Mouse (Mus musculus): ENCODE measurements around the gene Scfd2. TPM values are rescaled to one million over a fixed set of nuclear protein-coding genes. Genes with fewer than 3 reads are reported as not detected.
A peak's percentile ranks its signal among the peaks of the same experiment; 100 is the strongest.

Scfd2 gene
- polyA plus RNA-seq, 1 experiment from 2014 or later: 14.4 TPM

DNA sequence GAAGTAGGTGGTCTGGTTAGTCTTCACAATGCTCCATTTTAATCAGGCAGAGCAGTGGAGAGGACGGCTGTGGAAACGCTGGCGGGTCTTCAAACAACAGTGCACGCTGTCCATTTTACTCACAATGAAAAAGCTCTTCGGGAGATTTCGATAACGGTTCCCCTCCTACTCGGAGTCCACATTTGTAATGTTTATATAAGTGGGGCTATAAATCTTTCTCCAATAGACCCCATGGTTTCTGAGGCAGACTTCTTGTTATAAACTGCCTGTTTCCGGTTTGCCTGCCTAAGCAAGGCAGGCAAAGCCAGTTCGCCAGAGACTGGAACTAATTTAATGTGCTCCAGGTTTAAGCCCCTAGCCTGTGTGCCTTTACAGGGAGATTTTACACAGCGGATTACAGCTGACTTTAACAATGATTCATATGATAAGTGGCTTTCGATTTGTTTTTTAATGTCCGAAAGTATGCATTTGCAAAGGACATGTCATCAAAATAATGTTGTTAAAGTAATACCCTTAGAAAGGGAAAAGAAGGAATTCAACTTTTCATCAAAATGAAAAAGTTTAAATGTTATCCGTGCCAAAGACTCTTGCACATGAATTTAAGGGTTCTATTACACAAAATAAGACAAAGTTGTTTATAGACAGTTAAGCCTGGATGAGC, 98.5 kb downstream of the Scfd2 start:
- no peaks in the 10 kb centered on the region for H3K36me3 ChIP-seq (ENCODE audit: control insufficient read depth, insufficient read depth, low read length)
- peak overlapping the region; percentile 18; the same call in 1 of the 2 replicates for H3K4me2 ChIP-seq (ENCODE audit: low read length)
- peak overlapping the region in 1 of 2 experiments; percentile 43; a peak in 2 of 4 replicates for H3K27ac ChIP-seq (replicated peaks in 1 of 2; ENCODE audit: control insufficient read depth in 1 of 2, insufficient read depth in 1 of 2, low read depth in 2 of 2, low read length in 2 of 2)
- H3K4me3 ChIP-seq (ENCODE audit: control insufficient read depth in 1 of 2, insufficient read depth in 1 of 2, low read depth in 1 of 2, low read length in 2 of 2): no peak overlapping the region
- peaks cover 0 to 3% of the 10 kb centered on the region in 2 experiments; a peak in 1 of 4 replicates for H3K4me1 ChIP-seq (ENCODE audit: control insufficient read depth in 2 of 2, insufficient read depth in 2 of 2, low read length in 2 of 2)
- H3K9ac ChIP-seq (ENCODE audit: low read length): no peak overlapping the region
- H3K27me3 ChIP-seq (ENCODE audit: control insufficient read depth, insufficient read depth, low read length): no peaks in the 10 kb centered on the region
- no peaks in the 10 kb centered on the region for H3K9me3 ChIP-seq (ENCODE audit: control insufficient read depth, low read length)
- no peak for ATAC-seq (ENCODE audit: insufficient number of reproducible peaks, insufficient read depth, low FRiP score, low read depth)
- 60% methylated on average over 14 of the region's 14 CpGs for WGBS

GRCm38 (mm10) chr5:74420615-74421132, 110.9 kb downstream of the Scfd2 start:
- Histone ChIP-seq H3K27ac (replicated peaks in 1 of 2; ENCODE audit: control insufficient read depth in 1 of 2, insufficient read depth in 1 of 2, low read depth in 2 of 2, low read length in 2 of 2) (no peak overlapping the region), H3K4me3 (ENCODE audit: control insufficient read depth in 1 of 2, insufficient read depth in 1 of 2, low read depth in 1 of 2, low read length in 2 of 2) (no peak overlapping the region), H3K36me3 (ENCODE audit: control insufficient read depth, insufficient read depth, low read length) (no peaks in the 10 kb centered on the region), H3K4me2 (ENCODE audit: low read length) (no peak overlapping the region), H3K27me3 (ENCODE audit: control insufficient read depth, insufficient read depth, low read length) (no peaks in the 10 kb centered on the region), H3K9me3 (ENCODE audit: control insufficient read depth, low read length) (no peaks in the 10 kb centered on the region), H3K9ac (ENCODE audit: low read length) (no peak overlapping the region), H3K4me1 (ENCODE audit: control insufficient read depth in 2 of 2, insufficient read depth in 2 of 2, low read length in 2 of 2) (peaks cover 0 to 2% of the 10 kb centered on the region in 2 experiments; a peak in 1 of 4 replicates)
- ATAC-seq (ENCODE audit: insufficient number of reproducible peaks, insufficient read depth, low FRiP score, low read depth): no peak
- WGBS: 46% methylated on average over 5 of the region's 5 CpGs

DNA sequence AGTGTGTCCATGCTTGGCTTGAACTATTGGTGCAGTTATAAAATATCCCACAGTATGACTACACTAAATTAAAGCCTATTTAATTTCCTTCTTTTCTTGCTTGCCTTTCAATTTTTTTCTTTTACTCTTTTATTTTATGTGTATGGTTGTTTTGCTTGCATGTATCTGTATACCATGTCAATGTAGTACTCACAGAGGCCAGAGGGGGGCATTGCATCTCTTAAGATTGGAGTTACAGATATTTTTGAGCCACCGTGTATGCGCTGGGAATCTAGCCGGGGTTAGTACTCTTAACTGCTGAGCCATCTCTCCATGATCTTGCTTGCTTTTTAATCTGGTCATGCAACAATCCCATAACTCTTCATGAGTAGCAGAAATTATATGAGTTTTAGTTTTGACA, 119.0 kb downstream of the Scfd2 start:
- no peaks in the 10 kb centered on the region for H3K4me1 ChIP-seq (ENCODE audit: control insufficient read depth in 2 of 2, insufficient read depth in 2 of 2, low read length in 2 of 2)
- no peak overlapping the region for H3K27ac ChIP-seq (replicated peaks in 1 of 2; ENCODE audit: control insufficient read depth in 1 of 2, insufficient read depth in 1 of 2, low read depth in 2 of 2, low read length in 2 of 2)
- ATAC-seq (ENCODE audit: insufficient number of reproducible peaks, insufficient read depth, low FRiP score, low read depth): no peak
- no peaks in the 10 kb centered on the region for H3K27me3 ChIP-seq (ENCODE audit: control insufficient read depth, insufficient read depth, low read length)
- WGBS: 94% methylated on average over 3 of the region's 3 CpGs
- no peak overlapping the region for H3K4me3 ChIP-seq (ENCODE audit: control insufficient read depth in 1 of 2, insufficient read depth in 1 of 2, low read depth in 1 of 2, low read length in 2 of 2)
- no peak overlapping the region for H3K4me2 ChIP-seq (ENCODE audit: low read length)
- H3K9me3 ChIP-seq (ENCODE audit: control insufficient read depth, low read length): no peaks in the 10 kb centered on the region
- H3K36me3 ChIP-seq (ENCODE audit: control insufficient read depth, insufficient read depth, low read length): no peaks in the 10 kb centered on the region
- H3K9ac ChIP-seq (ENCODE audit: low read length): no peak overlapping the region

GRCm38 (mm10) chr5:74404887-74405286, 126.7 kb downstream of the Scfd2 start:
- Histone ChIP-seq H3K27ac (replicated peaks in 1 of 2; ENCODE audit: control insufficient read depth in 1 of 2, insufficient read depth in 1 of 2, low read depth in 2 of 2, low read length in 2 of 2) (no peak overlapping the region), H3K4me2 (ENCODE audit: low read length) (no peak overlapping the region), H3K27me3 (ENCODE audit: control insufficient read depth, insufficient read depth, low read length) (no peaks in the 10 kb centered on the region), H3K4me1 (ENCODE audit: control insufficient read depth in 2 of 2, insufficient read depth in 2 of 2, low read length in 2 of 2) (peaks cover 7 to 12% of the 10 kb centered on the region in 2 experiments; a peak in 3 of 4 replicates), H3K9me3 (ENCODE audit: control insufficient read depth, low read length) (no peaks in the 10 kb centered on the region), H3K36me3 (ENCODE audit: control insufficient read depth, insufficient read depth, low read length) (no peaks in the 10 kb centered on the region), H3K4me3 (ENCODE audit: control insufficient read depth in 1 of 2, insufficient read depth in 1 of 2, low read depth in 1 of 2, low read length in 2 of 2) (no peak overlapping the region), H3K9ac (ENCODE audit: low read length) (no peak overlapping the region)
- WGBS: 90% methylated on average over 4 of the region's 5 CpGs
- ATAC-seq (ENCODE audit: insufficient number of reproducible peaks, insufficient read depth, low FRiP score, low read depth): no peak

DNA sequence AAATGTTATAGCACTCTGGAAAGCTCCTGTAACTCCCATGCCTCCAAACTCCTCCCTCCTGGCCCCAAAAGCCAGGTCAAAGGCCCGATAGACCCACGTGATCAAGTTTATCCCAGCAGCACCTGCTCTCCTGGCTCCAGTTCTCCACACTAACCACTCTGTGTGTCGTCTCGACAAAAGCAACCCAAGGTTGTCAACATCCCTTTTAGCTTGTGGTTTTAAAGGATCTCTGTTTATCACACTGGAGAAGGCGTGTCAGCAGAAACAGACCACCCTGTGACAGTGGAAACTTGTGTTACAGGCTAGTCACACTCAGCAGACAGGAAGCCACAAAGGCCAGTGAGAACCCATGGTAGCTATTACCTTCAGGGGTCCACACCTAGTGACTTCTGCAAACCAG, 127.5 kb downstream of the Scfd2 start:
- 60% methylated on average over 5 of the region's 5 CpGs for WGBS
- Histone ChIP-seq H3K36me3 (ENCODE audit: control insufficient read depth, insufficient read depth, low read length) (no peaks in the 10 kb centered on the region), H3K9me3 (ENCODE audit: control insufficient read depth, low read length) (no peaks in the 10 kb centered on the region), H3K27ac (replicated peaks in 1 of 2; ENCODE audit: control insufficient read depth in 1 of 2, insufficient read depth in 1 of 2, low read depth in 2 of 2, low read length in 2 of 2) (no peak overlapping the region), H3K9ac (ENCODE audit: low read length) (no peak overlapping the region), H3K4me3 (ENCODE audit: control insufficient read depth in 1 of 2, insufficient read depth in 1 of 2, low read depth in 1 of 2, low read length in 2 of 2) (no peak overlapping the region), H3K4me1 (ENCODE audit: control insufficient read depth in 2 of 2, insufficient read depth in 2 of 2, low read length in 2 of 2) (peaks cover 7 to 12% of the 10 kb centered on the region in 2 experiments; a peak in 3 of 4 replicates), H3K4me2 (ENCODE audit: low read length) (no peak overlapping the region), H3K27me3 (ENCODE audit: control insufficient read depth, insufficient read depth, low read length) (no peaks in the 10 kb centered on the region)
- ATAC-seq (ENCODE audit: insufficient number of reproducible peaks, insufficient read depth, low FRiP score, low read depth): no peak

DNA sequence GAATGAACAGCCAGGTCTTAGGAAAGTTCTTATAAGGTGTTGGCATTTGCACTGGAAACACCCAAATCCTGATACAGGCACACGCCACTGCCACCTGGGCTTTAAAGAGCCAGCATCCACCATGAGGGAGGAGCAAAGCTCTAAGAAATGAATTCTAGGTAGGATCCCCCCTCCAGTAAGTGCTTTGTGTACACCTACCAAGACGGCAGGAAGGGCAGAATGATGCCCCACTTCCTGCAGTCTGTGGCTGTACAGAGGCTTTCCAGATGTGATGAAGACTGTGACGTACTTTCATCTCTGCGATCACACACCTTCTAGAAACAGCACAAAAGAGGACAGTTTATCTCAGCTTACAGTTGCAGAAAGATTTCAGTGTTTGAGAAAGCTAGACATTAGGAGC, 128.9 kb downstream of the Scfd2 start:
- Histone ChIP-seq H3K4me1 (ENCODE audit: control insufficient read depth in 2 of 2, insufficient read depth in 2 of 2, low read length in 2 of 2) (peaks cover 7 to 12% of the 10 kb centered on the region in 2 experiments; a peak in 3 of 4 replicates), H3K4me3 (ENCODE audit: control insufficient read depth in 1 of 2, insufficient read depth in 1 of 2, low read depth in 1 of 2, low read length in 2 of 2) (no peak overlapping the region), H3K27ac (replicated peaks in 1 of 2; ENCODE audit: control insufficient read depth in 1 of 2, insufficient read depth in 1 of 2, low read depth in 2 of 2, low read length in 2 of 2) (no peak overlapping the region), H3K4me2 (ENCODE audit: low read length) (no peak overlapping the region), H3K9me3 (ENCODE audit: control insufficient read depth, low read length) (no peaks in the 10 kb centered on the region), H3K9ac (ENCODE audit: low read length) (no peak overlapping the region), H3K27me3 (ENCODE audit: control insufficient read depth, insufficient read depth, low read length) (no peaks in the 10 kb centered on the region), H3K36me3 (ENCODE audit: control insufficient read depth, insufficient read depth, low read length) (no peaks in the 10 kb centered on the region)
- ATAC-seq (ENCODE audit: insufficient number of reproducible peaks, insufficient read depth, low FRiP score, low read depth): no peak
- 68% methylated on average over 4 of the region's 4 CpGs for WGBS

- Histone ChIP-seq H3K36me3 (ENCODE audit: control insufficient read depth, insufficient read depth, low read length) (no peaks in the 10 kb centered on the region), H3K4me2 (ENCODE audit: low read length) (no peak overlapping the region), H3K9me3 (ENCODE audit: control insufficient read depth, low read length) (no peaks in the 10 kb centered on the region), H3K27ac (replicated peaks in 1 of 2; ENCODE audit: control insufficient read depth in 1 of 2, insufficient read depth in 1 of 2, low read depth in 2 of 2, low read length in 2 of 2) (no peak overlapping the region), H3K27me3 (ENCODE audit: control insufficient read depth, insufficient read depth, low read length) (no peaks in the 10 kb centered on the region), H3K4me1 (ENCODE audit: control insufficient read depth in 2 of 2, insufficient read depth in 2 of 2, low read length in 2 of 2) (peaks cover 10 to 18% of the 10 kb centered on the region in 2 experiments), H3K4me3 (ENCODE audit: control insufficient read depth in 1 of 2, insufficient read depth in 1 of 2, low read depth in 1 of 2, low read length in 2 of 2) (no peak overlapping the region), H3K9ac (ENCODE audit: low read length) (no peak overlapping the region)
- no peak for ATAC-seq (ENCODE audit: insufficient number of reproducible peaks, insufficient read depth, low FRiP score, low read depth)
- WGBS: 63% methylated on average over 2 of the region's 2 CpGs
Measured at GRCm38 (mm10) chr5:74391806-74392205, 139.8 kb downstream of the Scfd2 start.

Data from heart, embryonic 14.5 days (tissue).